Mouse (Mus musculus) common myeloid progenitor, adult 5-6 weeks (primary cell): ENCODE measurements at regions not wholly inside any gene's neighbourhood (a gene's known extent, or its start where the extent isn't known, plus 50 kb on each side); places are given as distances from the start of the nearest gene placed in this dataset.

ENCODE experiments used
- ATAC-seq: replicated peaks from 2 replicates; pipeline ENCODE4 v1.8.0; 2016; ENCODE audit warnings: low read depth, mild to moderate bottlenecking, moderate TSS enrichment, inconsistent platforms; ENCODE audit not compliant: poor library complexity, severe bottlenecking

GRCm38 (mm10) chr13:97533896-97534666, 226.4 kb downstream of the Gm10260 start:
- ATAC-seq = peak; percentile 94

- ATAC-seq = no peak
Observed at GRCm38 (mm10) chr13:97531181-97531580, 229.3 kb downstream of the Gm10260 start.

GRCm38 (mm10) chr13:97530570-97530969, 229.9 kb downstream of the Gm10260 start:
- ATAC-seq = 0 out of 2 replicates have a peak, but pooled peaks have one; percentile 29

- no peak for ATAC-seq
Observed at GRCm38 (mm10) chr13:97527958-97528357, 232.5 kb downstream of the Gm10260 start.

DNA sequence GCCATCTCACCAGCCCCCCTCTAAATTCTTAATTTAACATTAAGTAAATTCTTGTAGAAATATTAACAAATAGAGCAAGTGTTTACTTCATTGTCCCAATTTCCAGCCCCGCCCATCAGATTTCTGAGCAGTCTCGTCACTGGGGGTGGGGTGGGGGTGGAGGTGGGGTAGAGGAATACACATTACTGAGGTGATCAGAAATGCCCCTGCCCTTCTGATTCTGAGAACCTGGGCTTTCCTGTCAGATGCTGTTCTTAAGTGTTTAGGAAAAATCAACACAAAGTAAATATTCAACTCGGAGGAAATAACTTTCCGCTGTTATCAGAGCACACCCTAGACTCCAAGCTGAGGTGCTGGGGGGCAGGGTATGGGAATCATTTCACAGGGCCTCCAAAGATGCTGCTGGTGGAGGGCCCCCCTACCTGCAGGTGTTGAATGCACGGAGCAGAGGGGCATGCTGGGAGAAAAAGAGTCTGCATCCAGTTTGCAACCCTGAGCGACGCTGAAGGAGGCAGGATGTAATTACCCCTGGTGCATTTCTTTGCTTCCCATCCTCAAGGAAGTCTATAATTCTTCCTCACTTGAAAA, 235.5 kb downstream of the Gm10260 start:
- no peak for ATAC-seq

GRCm38 (mm10) chr13:97523523-97524412, 236.7 kb downstream of the Gm10260 start:
- no peak for ATAC-seq

- ATAC-seq = no peak
Observed at GRCm38 (mm10) chr13:97520988-97521547, 239.4 kb downstream of the Gm10260 start.

DNA sequence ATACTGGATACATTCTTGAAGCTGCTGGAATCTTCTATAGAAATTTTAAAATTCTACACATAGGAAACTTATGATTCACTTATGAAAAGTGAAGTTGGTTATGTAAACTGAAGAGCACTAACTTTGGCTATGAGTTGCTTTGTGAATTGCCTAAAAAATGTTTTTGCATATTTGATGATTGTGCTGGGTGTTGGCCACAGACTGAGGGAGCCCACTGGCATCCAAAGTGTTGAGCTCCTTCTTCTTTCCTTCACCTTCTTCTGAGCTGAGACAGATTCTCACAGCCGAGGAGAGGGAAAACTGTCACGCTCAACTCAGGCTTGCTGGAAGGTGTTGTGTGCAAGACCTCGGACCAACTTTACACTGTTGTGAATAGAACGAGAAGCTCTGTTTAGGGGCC, 243.7 kb downstream of the Gm10260 start:
- no peak for ATAC-seq

DNA sequence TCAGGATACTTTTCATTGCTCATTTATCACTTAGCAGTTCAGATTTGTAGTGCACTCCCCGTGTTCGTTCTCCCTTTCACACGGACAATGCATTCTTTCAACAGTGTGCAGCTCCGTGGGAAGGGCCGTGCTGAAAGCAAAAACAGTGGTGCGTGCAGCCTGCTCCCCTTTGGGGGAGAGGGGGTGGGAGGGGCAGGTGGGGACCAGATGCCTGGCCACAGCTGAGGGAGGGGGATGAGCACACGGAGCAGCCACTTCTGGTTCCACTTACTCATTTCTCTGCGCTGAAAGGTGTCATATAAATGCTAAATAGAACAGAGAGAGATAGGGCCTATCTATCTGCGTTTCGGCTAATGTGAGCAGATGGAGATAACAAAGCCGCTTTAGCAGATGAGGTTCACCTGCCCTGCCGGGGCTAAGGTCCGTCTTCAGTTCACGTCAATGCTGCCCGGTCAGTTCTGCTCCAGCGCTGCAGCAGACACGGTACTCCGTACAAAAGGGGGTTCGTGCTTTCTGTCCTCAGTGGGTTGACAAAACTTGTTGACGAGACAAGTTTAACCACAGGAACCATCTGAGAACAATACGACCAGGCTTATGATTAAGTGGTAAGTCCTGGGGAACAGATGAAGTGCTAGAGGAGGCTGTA, 245.9 kb downstream of the Gm10260 start:
- no peak for ATAC-seq

- ATAC-seq = no peak
Observed at GRCm38 (mm10) chr13:97512521-97512920, 247.9 kb downstream of the Gm10260 start.

GRCm38 (mm10) chr13:97510431-97511261, 249.8 kb downstream of the Gm10260 start:
- peak; percentile 78 for ATAC-seq

DNA sequence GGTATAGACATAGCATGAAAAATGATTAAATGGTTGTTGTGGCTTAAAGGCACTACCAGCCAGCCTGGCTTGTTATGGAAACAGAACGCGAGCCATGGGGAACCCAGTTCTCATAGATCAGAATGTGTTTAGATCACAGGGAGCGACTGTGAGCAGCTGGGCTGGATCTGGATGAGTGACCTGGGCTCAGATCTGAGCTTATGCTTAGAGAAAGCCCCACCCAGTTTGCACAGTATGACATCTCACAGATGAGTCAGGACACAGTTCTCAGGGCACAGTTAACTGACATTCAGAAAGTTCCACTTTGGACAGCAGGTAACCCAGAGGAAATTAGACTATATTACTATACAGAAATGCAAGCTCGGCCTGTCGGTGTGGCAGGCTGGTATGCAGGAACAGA, 255.5 kb downstream of the Gm10260 start:
- ATAC-seq = no peak

- no peak for ATAC-seq
Observed at GRCm38 (mm10) chr13:97503955-97504739, 256.3 kb downstream of the Gm10260 start.

DNA sequence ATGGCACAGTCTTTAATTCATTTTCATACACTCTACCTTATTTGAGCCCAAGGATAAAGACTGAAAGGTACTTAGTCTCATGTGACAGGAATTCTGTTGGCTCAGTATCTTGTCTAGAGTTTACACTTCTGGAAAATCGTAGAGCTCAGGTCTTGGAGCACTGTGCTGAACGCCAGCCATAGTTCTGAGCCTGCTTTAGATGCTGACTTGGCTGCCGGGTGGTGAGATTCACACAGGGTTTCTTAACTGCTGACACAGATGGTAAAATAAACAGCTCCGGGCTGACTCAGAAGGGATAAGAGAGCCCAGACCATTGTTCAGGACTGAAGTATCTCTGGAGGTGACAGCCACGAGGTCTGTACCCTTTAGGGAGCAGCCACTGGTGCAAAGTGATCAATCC, 257.0 kb downstream of the Gm10260 start:
- ATAC-seq = no peak

DNA sequence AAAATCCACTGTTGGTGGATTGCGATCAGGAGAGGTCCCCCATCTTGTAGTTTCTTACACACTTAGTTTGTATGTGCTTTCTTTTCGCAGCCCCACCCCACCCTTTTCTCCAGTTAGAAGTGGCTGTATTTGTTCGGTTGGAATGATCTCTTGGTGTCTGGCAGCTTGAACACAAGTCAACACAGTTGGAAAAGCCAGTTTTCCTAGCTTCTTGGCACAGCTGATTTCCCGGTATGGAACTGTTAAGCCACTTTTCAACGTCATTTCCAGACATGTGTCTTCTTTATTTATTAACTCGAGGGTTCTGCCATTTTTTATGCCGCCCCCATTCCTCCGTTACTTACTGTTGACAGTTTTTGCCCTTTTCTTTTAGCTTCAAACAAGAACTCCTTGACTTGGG, 259.2 kb downstream of the Enc1 start:
- ATAC-seq = no peak

DNA sequence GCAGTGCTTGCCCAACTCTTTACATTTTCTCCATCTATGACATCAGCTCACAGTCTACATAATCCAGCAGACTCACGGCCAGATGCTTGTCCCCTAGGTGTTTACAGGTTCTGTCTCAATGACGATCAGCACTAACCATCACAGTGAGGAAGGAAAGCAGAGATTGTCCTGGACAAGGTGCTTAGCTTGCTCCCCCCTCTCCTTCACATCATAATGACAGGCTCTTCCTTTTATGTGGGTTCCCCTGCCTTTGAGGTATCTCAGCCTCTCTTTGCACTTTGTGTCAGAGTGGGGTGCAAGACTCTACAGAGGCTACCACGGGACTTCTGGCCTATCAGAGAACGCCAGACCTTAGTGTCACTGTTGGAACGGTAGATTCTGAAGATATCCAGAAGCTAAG, 258.1 kb downstream of the Enc1 start:
- no peak for ATAC-seq

DNA sequence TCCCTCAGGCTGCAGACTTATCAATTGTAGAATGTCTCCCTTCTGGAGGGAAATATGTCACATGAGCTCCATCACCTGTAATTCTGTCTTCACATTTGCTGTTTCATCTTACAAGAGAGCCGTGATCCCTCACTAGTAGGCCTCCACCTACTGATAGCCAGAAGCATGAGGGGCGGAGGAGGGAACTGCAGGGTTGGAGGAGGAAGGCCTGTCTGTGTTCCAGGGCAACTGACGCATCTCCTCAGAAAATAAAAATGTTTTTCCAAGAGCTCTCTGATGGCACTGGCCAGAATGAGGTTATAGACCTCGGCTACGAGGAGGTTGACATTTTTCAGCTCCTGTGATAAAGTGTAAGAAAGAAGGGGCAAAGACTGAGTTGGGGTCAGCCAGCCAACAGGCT, 257.0 kb downstream of the Enc1 start:
- ATAC-seq = no peak

DNA sequence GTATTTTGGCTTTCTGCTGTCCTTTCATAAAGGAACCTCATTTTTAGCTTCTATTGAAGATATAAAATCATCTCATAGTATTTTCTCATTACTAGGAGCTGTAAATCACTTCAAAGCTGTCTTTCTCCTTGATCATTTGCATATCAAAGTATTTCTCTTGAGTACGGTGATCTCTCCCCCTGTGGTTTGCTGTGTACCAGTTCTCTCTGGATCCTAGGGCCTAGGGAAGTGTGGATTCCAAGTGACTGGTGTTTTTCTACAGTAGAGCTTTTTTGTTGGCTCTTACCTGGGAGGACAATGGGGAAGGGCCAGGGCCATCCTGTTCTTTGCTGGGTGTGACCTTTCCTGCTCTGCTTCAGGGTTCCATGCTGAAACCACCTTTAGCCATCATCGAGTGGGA, 253.9 kb downstream of the Enc1 start:
- ATAC-seq = no peak
